Mouse (Mus musculus): ENCODE measurements around the gene Jph2.
"Not testable (repeated sequence)": the region's sequence is repeated elsewhere in the genome, so short reads cannot be mapped to it uniquely, and the experiment has no call there.

Gene Jph2

DNA sequence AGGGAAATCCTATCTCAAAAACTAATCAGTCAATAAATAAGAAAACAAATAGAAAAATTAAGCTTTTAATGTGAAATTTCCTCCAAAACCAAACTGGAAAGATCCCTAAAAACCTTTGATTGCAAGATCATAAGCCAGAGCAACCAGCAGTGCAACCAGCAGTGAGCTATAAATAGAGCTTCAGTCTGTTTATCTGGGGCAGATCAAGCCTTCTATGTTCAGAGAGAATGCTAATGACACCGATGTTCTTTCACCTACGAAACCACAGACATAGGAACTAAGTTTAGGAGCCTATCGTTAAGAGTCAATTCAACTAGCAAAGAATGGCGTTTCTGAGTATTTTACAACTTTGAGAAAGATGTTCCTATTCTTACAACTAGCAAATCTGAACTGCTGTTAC, 14.0 kb upstream of the Jph2 start:
- in situ Hi-C loops (cut with MboI, MseI), result no loop called here

DNA sequence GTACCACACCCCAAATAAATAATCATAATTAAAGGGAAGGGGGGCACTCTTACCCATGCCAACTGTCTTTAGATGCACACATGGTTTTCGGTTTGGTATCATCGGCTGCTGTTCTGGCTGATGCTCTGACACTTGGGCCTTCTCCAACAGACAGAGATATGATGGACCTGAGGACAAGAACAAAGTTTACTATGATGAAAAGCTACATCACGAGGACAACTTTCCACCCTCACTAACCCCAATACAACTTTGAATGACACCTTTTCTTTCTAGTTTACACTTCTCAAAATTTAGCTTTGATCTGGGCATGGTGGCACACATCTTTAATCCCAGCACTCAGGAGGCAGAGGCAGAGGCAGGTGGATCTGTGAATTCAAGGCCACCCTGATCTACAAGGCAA, 13.6 kb upstream of the Jph2 start:
- in situ Hi-C loops (cut with MboI, MseI), result not testable (repeated sequence)

DNA sequence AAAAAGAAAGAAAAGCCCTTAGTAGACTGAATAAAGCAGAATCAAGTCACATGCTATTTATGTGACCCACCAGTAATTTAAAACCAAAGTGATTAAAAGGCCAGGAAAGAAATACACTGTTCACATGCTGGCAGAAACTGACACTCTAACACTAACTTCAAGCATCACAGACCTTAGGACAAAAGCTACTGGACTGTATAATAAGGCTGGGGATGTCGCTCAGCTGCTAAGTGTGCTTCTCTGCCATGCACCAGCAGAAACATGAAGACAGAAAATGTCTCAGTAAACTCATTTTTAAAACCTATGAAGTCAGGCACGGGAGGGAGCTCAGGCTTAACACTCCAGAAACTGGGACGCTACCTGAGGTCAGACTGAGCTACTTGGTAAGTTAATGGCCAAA, 12.4 kb upstream of the Jph2 start:
- in situ Hi-C loops (cut with MboI, MseI), result no loop called here

DNA sequence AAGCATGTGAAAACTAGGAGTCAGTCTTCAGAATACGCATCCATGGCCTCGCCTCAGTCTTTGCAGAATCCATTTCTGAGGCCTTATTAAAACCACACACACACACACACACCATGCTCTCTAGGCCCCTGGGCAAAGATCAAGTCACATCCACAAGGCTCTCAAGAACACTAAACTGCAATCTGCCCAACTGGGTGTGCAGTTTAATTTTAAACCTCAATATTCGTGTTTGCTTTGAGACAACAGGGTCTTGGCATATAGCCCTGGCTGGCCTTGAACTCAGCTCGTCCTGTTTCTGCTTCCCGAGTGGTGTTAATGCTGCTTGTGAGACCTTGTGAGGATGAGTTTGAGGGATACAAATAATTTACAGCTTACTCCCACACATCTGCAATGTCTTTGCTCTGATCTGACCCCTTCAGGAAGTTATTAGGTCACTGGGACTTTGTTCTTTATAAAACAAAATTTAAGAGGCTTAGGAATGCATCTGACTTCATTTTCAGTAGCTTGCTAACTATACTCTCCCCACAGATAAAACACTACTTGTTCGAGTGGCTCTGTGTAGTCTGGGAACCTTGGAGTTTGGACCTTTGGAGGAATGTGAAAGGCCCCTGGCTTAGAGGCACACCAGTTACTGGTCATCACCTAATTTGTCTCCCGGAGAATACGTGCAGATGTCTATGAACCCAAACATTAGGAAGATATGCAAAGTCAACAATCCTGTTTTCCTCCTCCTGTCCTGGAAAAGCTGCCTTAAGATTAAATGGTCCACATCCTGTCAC, 6.4 kb upstream of the Jph2 start:
- in situ Hi-C loops (cut with MboI, MseI), result no loop called here

DNA sequence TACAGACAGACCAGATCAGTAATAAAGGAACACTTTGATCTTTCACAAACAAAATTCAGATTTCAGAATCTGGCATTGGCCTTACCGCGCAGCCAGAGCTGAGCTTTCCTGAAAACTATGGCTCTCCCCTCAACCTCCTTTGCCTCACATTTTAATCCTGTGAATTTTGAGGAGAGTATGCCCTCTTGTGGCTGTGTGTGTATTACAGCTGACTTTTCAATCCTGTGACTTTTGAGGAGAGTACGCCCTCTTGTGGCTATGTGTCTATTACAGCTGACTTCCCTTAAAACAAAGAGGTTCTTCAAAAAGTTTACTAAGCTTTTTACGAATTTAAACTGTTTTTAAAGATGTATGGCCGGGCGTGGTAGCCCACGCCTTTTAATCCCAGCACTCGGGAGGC, 3.4 kb upstream of the Jph2 start:
- in situ Hi-C loops (cut with MboI, MseI), result no loop called here

DNA sequence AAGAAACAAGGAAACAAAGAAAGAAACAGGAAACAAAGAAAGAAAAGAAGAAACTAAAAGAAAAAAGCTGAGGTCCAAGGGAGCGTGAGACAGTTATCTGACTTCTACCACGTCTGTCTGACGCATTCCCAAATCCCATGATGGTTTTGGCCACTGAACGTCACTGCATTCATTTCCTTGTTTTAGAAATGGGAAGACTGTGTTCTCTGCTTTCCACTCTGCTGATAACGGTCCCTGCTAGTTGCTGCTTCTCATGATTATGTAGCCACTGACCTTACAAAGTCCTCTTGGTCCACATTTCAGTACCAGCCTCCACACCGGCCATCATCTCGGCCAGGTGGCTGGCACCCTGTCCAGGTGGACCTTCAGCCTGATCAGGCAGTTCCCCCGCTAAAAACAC, 1.4 kb upstream of the Jph2 start:
- in situ Hi-C loops (cut with MboI, MseI), result loop anchor here (5.0 kb wide), 1 partner anchor 47 kb away; no protein-coding TSS in a partner anchor

DNA sequence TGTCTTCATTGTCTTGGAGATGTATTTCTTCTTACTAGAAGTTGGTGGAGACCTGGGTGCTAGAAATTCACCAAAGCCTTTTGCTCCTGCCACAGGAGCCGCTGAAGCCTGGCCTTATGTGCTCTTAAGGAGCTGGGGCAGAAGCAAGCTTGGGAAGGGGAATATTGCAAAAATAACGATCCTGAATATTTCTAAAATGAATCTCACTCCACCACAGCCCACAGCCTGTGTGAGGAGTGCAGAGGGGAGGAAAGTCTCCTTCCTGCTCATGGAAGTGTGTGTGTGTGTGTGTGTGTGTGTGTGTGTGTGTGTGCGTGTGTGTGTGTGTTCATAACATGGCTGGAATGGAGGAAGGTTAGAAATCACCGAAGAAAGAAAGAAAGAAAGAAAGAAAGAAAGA, 977 bp upstream of the Jph2 start:
- in situ Hi-C loops (cut with MboI, MseI), result loop anchor here (5.0 kb wide), 1 partner anchor 46 kb away; no protein-coding TSS in a partner anchor

DNA sequence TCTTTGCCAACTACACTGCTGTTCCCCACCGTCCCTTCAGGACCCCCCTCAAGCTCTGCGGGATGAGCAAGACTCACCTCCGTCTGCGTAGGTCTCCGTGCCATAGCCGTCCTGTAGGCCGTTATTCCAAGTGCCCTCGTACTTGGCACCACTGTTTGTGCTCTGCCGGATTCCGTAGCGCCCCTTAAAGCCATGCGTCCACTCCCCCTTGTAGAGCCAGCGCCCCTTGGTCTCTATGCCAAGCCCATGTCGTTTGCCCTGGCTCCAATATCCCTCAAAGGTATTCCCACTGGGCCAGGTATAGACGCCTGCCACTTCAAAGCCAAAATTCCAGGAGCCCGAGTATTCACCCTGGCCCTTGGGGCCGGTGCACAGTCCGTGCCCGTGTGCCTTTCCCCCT, 722 bp downstream of the Jph2 start:
- in situ Hi-C loops (cut with MboI, MseI), result loop anchor here (5.0 kb wide), 1 partner anchor 45 kb away; no protein-coding TSS in a partner anchor

DNA sequence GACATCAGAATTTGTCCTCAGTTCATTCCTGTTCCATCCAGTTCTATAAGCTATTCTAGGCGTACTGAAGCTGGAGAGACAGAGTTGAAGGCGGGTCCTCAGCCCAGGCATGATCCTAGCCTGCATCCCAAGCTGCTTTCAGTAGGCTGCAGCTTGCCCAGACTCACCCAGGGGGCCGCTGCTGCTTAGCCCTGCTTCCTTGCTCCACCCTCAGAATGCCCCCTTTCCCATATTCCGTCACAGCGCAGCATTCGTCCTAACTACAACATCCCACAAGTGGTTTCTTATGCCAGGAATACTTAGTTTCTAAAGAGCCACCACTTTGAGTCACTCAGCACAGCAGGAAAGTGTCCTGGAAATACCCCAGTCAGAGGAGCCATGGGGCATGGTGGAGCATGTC, 2.8 kb downstream of the Jph2 start:
- in situ Hi-C loops (cut with MboI, MseI), result loop anchor here (5.0 kb wide), 1 partner anchor 43 kb away; no protein-coding TSS in a partner anchor

DNA sequence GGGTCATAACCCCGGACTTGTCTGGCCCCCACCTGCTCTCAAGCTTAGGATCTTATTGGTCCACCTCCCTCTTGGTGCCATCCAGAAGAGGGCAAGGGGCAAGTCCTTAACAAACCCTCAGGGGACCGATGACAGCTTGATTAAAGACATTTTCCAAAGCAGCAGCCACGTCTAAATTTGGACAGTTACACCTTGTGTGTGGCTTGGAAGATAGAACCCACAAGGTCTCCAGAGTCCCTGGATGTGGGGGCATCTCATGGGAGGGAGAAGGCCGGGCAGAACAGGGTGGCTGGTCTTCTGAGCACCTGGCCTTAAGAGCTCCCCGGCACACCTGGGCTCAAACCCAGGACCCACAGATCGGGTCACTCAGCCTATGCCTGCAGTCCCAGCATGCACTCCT, 3.8 kb downstream of the Jph2 start:
- in situ Hi-C loops (cut with MboI, MseI), result no loop called here

DNA sequence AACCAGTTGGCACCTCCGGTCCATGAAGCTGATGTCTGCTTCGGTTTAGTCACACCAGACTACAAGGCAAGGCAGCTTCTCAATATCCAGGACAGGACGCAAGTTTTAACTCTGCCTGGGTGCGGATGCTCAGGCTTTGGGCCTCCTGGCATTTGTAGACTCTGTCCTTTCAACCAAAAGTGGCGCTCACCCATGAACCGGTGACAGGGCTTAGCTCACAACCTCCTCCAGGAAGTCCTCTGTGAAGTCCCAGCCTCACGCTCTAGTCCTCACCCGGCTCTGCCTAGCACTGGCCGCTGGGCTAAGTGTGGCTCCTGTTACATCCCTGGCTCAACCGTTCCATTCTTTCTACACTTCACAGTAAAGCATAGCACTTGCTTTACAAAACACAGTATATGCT, 4.6 kb downstream of the Jph2 start:
- in situ Hi-C loops (cut with MboI, MseI), result no loop called here

DNA sequence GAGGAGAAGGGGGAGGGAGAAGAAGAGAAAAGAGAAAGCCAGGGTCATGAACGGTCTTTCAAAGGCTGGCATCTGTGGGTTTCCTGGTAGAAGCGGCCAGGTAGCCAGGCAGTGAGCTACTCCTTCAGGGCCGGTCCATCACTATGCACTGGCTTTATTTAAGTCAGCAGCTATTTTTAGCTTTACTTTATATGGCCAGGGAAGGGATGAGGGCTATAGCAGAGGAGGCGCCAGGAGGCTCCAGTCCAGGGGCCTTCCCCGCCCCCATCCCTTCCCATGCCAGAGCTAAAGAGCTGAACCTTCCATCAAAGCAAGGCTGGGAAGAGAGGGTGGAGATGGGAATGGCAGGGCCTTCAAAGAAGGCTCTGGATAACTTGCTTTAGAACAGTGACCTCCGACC, 5.4 kb downstream of the Jph2 start:
- in situ Hi-C loops (cut with MboI, MseI), result no loop called here

DNA sequence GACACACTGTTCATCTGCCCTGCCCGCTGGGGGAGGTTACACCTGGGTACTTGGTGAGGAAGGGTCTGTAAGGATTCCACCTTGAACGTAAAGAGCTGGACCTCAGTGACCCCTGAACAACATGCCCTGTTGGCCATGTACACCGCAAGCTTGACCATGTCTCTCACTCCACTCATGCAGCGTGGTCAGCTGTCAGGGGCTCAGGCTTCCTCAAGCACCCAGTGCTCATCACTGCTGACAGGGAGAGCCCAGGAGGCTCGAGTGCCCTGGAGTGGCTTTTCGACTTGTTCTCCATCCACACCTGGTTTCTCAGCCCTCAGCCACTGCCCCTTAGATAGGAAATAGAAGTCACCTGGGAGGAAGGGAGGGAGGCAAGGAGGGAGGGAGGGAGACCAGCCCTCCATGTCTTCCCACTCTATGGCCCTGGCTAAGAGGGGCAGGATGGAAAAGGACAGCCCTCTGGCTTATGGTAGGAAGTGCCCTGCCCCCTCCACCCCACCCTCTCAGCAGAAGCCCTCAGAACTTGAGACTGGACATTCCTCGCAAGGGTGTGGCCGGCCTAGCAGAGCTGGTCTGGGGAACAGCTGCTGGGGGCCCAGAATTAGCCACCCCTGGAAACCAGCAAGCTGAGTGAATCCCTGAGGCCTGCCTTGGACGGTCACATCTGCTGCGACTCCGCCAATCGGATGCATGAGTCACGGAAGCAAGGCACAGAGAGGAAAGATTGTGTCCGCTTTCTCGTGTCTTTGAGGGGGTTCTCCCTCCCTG, 11.2 kb downstream of the Jph2 start:
- in situ Hi-C loops (cut with MboI, MseI), result no loop called here

DNA sequence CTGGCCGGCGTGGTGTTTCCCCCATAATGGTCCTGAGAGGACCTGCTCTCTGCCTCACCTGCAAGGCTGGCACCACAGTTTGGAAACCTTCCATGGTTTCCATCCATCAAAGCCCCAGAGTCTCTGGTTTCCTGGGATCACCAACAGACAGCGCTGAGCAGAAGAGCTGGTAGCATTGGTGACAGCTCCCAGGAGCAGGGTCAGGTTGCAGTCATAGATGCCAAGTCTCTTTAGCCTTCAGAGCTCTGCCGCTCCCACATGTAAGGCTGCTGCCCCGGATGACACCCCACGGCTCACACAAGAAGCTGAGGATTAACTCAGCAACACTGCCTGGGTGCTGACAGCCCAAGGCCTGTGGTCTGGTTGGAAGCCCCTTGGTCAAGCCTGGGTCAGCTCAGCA, 12.7 kb downstream of the Jph2 start:
- in situ Hi-C loops (cut with MboI, MseI), result no loop called here

DNA sequence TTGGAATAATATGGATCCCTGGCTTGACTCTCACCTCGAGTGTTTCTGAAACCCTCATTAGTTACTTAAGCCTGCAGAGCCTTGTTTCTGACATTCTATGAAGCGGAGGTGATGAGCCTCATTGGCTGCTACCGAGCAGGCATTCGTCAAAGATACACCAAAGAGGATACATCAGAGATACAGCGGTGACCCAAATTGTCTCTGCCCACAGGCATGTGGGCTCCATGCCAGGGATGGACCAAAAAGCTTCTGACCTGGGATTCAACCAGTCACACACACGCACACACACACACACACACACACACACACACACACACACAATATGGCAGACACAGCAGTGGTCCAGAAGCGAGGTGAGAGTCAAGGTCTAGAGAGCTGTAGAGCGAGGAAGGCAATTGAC, 16.5 kb downstream of the Jph2 start:
- in situ Hi-C loops (cut with MboI, MseI), result no loop called here

DNA sequence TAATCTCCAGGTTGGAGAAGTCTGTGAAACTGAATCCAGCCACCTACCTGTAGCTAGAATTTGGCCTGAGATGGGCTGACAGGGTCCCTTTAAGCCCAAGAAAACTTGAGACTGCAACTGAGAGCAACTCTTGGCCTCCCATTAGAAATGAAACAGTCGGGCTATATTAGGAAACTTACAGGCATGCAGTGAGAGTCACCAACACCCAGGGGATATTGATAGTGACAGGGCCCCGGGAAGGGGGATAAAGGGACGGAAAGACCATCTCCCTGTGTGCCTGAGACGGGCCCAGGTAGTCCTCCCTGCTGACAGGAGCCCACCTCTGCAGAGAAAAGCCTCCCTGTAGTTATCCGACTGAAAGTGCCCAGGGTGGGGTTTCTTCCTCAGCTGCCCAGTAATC, 18.4 kb downstream of the Jph2 start:
- in situ Hi-C loops (cut with MboI, MseI), result no loop called here

DNA sequence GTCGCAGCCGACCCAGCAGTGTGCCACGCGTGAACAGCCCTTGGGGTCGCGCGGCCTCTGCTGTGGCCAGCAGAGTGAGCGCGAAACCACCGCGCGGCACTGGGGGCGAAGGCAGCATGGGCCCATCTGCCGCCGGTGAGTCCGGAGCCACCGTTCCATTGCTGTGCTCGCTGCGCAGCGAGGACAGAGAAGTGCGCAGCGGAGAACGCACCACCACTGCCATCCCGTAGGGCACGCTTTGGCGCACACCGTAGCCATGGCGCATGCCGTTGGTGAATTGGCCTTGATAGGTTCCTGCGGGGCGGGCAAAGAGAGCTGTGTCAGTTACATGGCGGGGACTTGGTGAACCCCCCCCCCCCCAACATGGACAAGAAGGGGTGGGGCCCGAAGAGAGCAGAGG, 21.7 kb downstream of the Jph2 start:
- in situ Hi-C loops (cut with MboI, MseI), result no loop called here

DNA sequence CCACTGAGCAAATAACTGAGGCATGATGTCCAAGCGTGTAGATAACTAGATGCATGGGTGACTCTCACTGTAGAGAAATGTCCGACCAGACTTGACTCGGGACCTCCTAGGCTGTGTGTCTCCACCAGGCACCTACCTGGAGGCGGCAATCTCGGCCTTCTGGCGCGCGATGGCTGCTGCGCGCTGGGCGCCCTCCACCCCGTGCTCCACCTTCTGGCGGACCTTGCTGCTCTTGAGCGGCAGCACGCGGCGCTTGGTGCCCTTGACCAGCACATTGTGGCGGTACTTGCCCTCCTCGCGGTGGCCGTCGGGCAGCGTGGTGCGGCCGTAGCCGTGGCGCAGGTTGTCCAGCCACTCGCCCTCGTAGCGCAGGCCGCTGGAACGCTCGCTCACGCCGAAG, 22.3 kb downstream of the Jph2 start:
- in situ Hi-C loops (cut with MboI, MseI), result no loop called here

DNA sequence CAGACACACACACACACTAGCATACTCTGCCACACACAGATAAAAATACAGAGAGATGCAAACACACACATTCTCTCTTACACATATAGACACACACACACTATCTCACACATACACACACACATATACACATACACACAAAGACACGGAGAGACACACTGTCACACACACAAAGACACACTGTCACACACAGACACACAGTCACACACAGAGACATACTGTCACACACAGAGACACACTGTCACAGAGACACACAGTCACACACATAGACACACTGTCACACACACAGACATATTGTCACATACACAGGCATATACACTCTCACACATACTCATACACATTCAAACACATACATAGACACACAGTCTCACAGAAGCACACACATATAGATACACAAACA, 25.2 kb downstream of the Jph2 start:
- in situ Hi-C loops (cut with MboI, MseI), result no loop called here

DNA sequence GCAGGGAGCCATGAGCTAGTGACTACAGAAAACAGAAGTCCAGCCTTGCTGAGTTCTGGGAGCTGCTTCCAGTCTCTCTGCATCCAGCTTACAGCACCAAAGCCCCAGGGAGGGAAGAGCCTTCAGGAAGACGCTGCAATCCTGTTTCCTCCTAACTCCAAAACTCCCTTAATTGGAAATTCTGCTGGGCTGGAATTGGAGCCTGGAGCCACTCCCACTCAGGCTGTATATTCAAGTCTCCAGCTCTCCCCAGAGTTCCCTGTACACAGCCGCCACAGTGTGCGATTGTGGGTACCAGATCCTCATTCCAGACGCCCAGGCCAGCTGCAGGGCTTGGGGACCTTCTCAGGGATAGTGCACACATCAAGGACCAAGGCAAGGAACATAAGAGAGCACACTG, 27.6 kb downstream of the Jph2 start:
- in situ Hi-C loops (cut with MboI, MseI), result no loop called here

DNA sequence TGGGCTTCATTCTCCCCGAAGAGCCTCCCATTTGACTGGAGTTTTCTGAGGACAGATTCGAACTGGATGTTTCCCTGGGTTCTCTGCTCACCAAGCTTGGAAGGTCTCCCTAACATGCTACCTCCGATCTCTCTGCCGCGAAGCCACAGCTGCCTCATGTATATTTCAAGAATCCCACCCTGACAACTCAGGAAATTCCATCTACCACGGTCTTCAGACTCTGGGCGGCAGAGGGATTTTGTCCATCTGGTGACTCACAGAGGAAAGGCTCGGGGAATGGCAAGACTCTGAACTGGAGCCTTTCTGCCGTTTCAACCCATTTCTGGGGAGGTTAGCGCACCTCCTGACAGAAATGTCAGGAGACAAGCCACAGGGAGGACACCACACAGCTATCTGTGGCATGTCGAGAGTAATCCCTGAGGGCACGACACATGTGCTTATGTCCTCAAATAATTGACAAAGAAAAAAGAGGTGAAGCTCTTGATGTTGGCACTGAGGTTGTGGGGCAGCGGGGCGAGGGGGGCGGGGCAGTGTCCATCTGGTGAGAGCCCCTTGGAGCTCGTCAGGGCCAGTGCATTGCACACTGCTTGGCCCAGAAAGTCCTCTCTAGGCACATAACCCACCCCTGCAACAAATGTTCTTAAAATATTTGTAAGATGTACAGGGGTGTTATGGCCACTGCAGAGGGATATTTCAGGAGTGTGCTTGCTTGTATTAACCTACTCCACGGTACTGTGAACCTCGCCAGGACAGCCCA, 32.8 kb downstream of the Jph2 start:
- in situ Hi-C loops (cut with MboI, MseI), result no loop called here
